Mouse (Mus musculus) layer of hippocampus, adult 2 months (tissue): ENCODE data around the gene Kcnh2. TPM values are rescaled to one million over a fixed set of nuclear protein-coding genes. Genes with fewer than 3 reads are reported as not detected.

ENCODE experiments used
- DNase-seq, 2 experiments: peaks; one replicate each; pipeline ENCODE4 v3.0.0; 2022; ENCODE audit warnings: low spot score in 2 of 2
- H3K27ac ChIP-seq: fragments of 200-600 bp; 2 replicates; pipeline ENCODE4 v1.8.1; 2022
- H3K4me3 ChIP-seq: fragments of 200-600 bp; 2 replicates; pipeline ENCODE4 v1.8.1; 2022; ENCODE audit warnings: mild to moderate bottlenecking
- CTCF ChIP-seq: fragments of 200-600 bp; conservative IDR thresholded peaks from 2 replicates; pipeline ENCODE4 v1.8.1; 2022; ENCODE audit warnings: antibody characterized with exemption, mild to moderate bottlenecking, moderate library complexity
- total RNA-seq, 2 experiments: library from RNA; stranded (reverse); gene quantifications; 2 replicates each; pipeline ENCODE4 v1.2.3; 2021

The Kcnh2 gene
- total RNA-seq, 2 experiments from 2014 or later, result 21.7 to 23.6 TPM

GRCm38 (mm10) chr5:24319776-24320466, 31.5 kb downstream of the Kcnh2 start:
- H3K27ac ChIP-seq, result no peak overlapping the region
- TF ChIP-seq CTCF, result no peak
- H3K4me3 ChIP-seq, result no peak overlapping the region
- DNase-seq, result no peak

- TF ChIP-seq CTCF, result no peak
- no peak overlapping the region for H3K27ac ChIP-seq
- DNase-seq, result no peak
- H3K4me3 ChIP-seq, result no peak overlapping the region
Measured at GRCm38 (mm10) chr5:24309223-24309622, 42.2 kb downstream of the Kcnh2 start.

- DNase-seq, result no peak
- H3K27ac ChIP-seq, result no peak overlapping the region
Measured at GRCm38 (mm10) chr5:24308621-24309020, 42.8 kb downstream of the Kcnh2 start.

GRCm38 (mm10) chr5:24307118-24307777, 44.2 kb downstream of the Kcnh2 start:
- DNase-seq, result no peak
- no peak for TF ChIP-seq CTCF
- no peak overlapping the region for H3K27ac ChIP-seq
- no peak overlapping the region for H3K4me3 ChIP-seq

More at GRCm38 (mm10) chr5:24308621-24309020, 42.8 kb downstream of the Kcnh2 start:
- no peak overlapping the region for H3K4me3 ChIP-seq
- no peak for TF ChIP-seq CTCF

GRCm38 (mm10) chr5:24303199-24303598, 48.2 kb downstream of the Kcnh2 start:
- DNase-seq, result no peak
- peak; percentile 68 for TF ChIP-seq CTCF

GRCm38 (mm10) chr5:24299845-24300589, 51.4 kb downstream of the Kcnh2 start:
- no peak for DNase-seq
- no peak for TF ChIP-seq CTCF
- Histone ChIP-seq H3K4me3 (no peak overlapping the region), H3K27ac (no peak overlapping the region)

More at GRCm38 (mm10) chr5:24303199-24303598, 48.2 kb downstream of the Kcnh2 start:
- no peak overlapping the region for H3K27ac ChIP-seq
- no peak overlapping the region for H3K4me3 ChIP-seq

- Histone ChIP-seq H3K4me3 (no peak overlapping the region), H3K27ac (no peak overlapping the region)
- DNase-seq, result no peak
- TF ChIP-seq CTCF, result no peak
Measured at GRCm38 (mm10) chr5:24291954-24292353, 59.5 kb downstream of the Kcnh2 start.

GRCm38 (mm10) chr5:24286221-24286970, 65.0 kb downstream of the Kcnh2 start:
- TF ChIP-seq CTCF, result no peak
- Histone ChIP-seq H3K27ac (no peak overlapping the region), H3K4me3 (no peak overlapping the region)
- no peak for DNase-seq

- H3K4me3 ChIP-seq, result no peak overlapping the region
- no peak overlapping the region for H3K27ac ChIP-seq
- TF ChIP-seq CTCF, result no peak
- no peak for DNase-seq
Measured at GRCm38 (mm10) chr5:24284145-24284544, 67.3 kb downstream of the Kcnh2 start.

GRCm38 (mm10) chr5:24283181-24283580, 68.2 kb downstream of the Kcnh2 start:
- no peak for TF ChIP-seq CTCF
- H3K4me3 ChIP-seq, result no peak overlapping the region
- no peak for DNase-seq
- no peak overlapping the region for H3K27ac ChIP-seq

- no peak for TF ChIP-seq CTCF
- Histone ChIP-seq H3K27ac (no peak overlapping the region), H3K4me3 (no peak overlapping the region)
- no peak for DNase-seq
Measured at GRCm38 (mm10) chr5:24280523-24280922, 70.9 kb downstream of the Kcnh2 start.

GRCm38 (mm10) chr5:24279527-24279926, 71.9 kb downstream of the Kcnh2 start:
- TF ChIP-seq CTCF, result no peak
- DNase-seq, result no peak
- Histone ChIP-seq H3K4me3 (no peak overlapping the region), H3K27ac (no peak overlapping the region)

GRCm38 (mm10) chr5:24278206-24278605, 73.2 kb downstream of the Kcnh2 start:
- H3K4me3 ChIP-seq, result no peak overlapping the region
- TF ChIP-seq CTCF, result no peak
- DNase-seq, result no peak
- H3K27ac ChIP-seq, result no peak overlapping the region
